Mouse (Mus musculus): Measurements from ENCODE around the gene Sh3pxd2a.

GRCm38 (mm10) chr19:47269729-47270128 is 194.5 kb downstream of the Sh3pxd2a start:
- no peak for TF ChIP-seq EP300 (IDR thresholded peaks at IDR 0.05; ENCODE audit: low read depth)
- TF ChIP-seq CTCF (IDR thresholded peaks at IDR 0.05; ENCODE audit: low read depth) = peak; percentile 51

All from heart, postnatal 0 days (tissue).